Mouse (Mus musculus) heart, adult 2 months (tissue): ENCODE data around the gene Nsun5. TPM values are rescaled to one million over a fixed set of nuclear protein-coding genes. Genes with fewer than 3 reads are reported as not detected.

ENCODE experiments used
- DNase-seq, 2 experiments: peaks; one replicate each; pipeline ENCODE4 v3.0.0; 2021
- H3K27ac ChIP-seq: fragments of 200-600 bp; 2 replicates; pipeline ENCODE4 v1.8.1; 2022
- H3K27me3 ChIP-seq: fragments of 200-500 bp; 2 replicates; pipeline ENCODE4 v1.6.1; 2012; ENCODE audit warnings: mild to moderate bottlenecking, low read length, inconsistent platforms, mixed read lengths; ENCODE audit not compliant: control insufficient read depth, insufficient read depth
- H3K36me3 ChIP-seq: fragments of 200-500 bp; 2 replicates; pipeline ENCODE4 v1.6.1; 2012; ENCODE audit warnings: low read length, inconsistent platforms; ENCODE audit not compliant: control insufficient read depth, insufficient read depth
- H3K4me1 ChIP-seq: fragments of 200-500 bp; 2 replicates; pipeline ENCODE4 v1.6.1; 2011; ENCODE audit warnings: low read length; ENCODE audit not compliant: control insufficient read depth, insufficient read depth
- H3K4me3 ChIP-seq: fragments of 200-600 bp; 2 replicates; pipeline ENCODE4 v1.8.1; 2022
- H3K79me2 ChIP-seq: fragments of 200-500 bp; replicated peaks from 2 replicates; pipeline ENCODE4 v1.6.1; 2012; ENCODE audit warnings: mild to moderate bottlenecking, inconsistent platforms, low read length, moderate library complexity, mixed read lengths; ENCODE audit not compliant: control insufficient read depth, insufficient read depth
- H3K9ac ChIP-seq: fragments of 200-500 bp; 2 replicates; pipeline ENCODE4 v1.6.1; 2012; ENCODE audit warnings: low read depth, mild to moderate bottlenecking, control low read depth, inconsistent platforms, low read length, mixed read lengths
- CTCF ChIP-seq: fragments of 200-600 bp; IDR thresholded peaks from 2 replicates; pipeline ENCODE4 v1.8.1; 2022; ENCODE audit warnings: antibody characterized with exemption, mild to moderate bottlenecking, moderate library complexity
- EP300 ChIP-seq: fragments of 200-500 bp; IDR thresholded peaks from 2 replicates; pipeline ENCODE4 v1.6.1; 2011; ENCODE audit warnings: low read depth, low read length, control low read depth; ENCODE audit not compliant: insufficient read depth
- POLR2A ChIP-seq: fragments of 200-500 bp; IDR thresholded peaks from 2 replicates; pipeline ENCODE4 v1.6.1; 2011; ENCODE audit warnings: mild to moderate bottlenecking, low read depth, low read length, control low read depth; ENCODE audit not compliant: insufficient read depth
- WGBS: fragments of 180-500 bp; shearing (Covaris S2); methylation state at CpG from one replicate; pipeline ENCODE4 v1.1.7; 2018; 5-methylcytosine and 5-hydroxymethylcytosine counted together
- intact Hi-C: fragments of 180-260 bp; cut with DNase I; formaldehyde crosslinking; loops from one replicate; pipeline ENCODE4 v1.15.1; 2025
- polyA plus RNA-seq: library from polyadenylated mRNA; depleted of rRNA; stranded (reverse); fragments of >200 nt; gene quantifications from 2 replicates; pipeline ENCODE4 v1.2.3, GENCODE M21; 2012
- total RNA-seq, 2 experiments: library from RNA; stranded (reverse); gene quantifications; 2 replicates each; pipeline ENCODE4 v1.2.3; 2021

Nsun5 gene
- total and polyA plus RNA-seq, 3 experiments, result 14.1 to 21.6 (median 18.3) TPM

DNA sequence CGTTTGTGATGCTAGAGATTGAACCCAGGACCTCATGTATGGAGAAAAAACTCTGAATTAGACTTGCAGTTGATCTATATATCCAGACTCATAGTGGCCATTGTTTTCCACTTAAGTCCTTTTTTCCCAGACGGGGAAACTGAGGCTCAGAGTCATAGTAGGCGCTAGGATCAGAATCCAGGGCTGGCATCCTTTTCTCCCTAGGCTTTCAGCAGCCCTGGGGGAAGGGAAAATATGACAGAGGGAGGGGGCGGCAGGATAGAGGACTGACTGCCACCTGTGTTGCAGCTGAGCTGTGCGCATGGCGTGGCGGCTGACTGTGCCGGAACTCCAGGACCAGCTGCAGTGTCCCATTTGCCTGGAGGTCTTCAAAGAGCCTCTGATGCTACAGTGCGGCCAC, 16.8 kb upstream of the Nsun5 start, which contains the start of gene Trim50:
Gene Trim50 (plus strand): TSS at position 301 of the 400 bp plus-strand sequence.
- H3K4me3 ChIP-seq, result no peak within 1 kb of the TSS
- H3K9ac ChIP-seq, result no peak within 1 kb of the TSS
- WGBS, result 58% methylated on average over 9 of the region's 9 CpGs
- H3K36me3 ChIP-seq, result no peaks in the 10 kb centered on the region
- no peaks in the 10 kb centered on the region for H3K79me2 ChIP-seq
- DNase-seq, result no peak
- H3K27ac ChIP-seq, result no peak within 1 kb of the TSS
- TF ChIP-seq POLR2A, result no peak
- no peak for TF ChIP-seq CTCF
- TF ChIP-seq EP300, result no peak
- H3K4me1 ChIP-seq, result no peaks in the 10 kb centered on the region
- intact Hi-C loops, result no loop called here
- no peaks in the 10 kb centered on the region; the same call in 1 of the 2 replicates for H3K27me3 ChIP-seq

DNA sequence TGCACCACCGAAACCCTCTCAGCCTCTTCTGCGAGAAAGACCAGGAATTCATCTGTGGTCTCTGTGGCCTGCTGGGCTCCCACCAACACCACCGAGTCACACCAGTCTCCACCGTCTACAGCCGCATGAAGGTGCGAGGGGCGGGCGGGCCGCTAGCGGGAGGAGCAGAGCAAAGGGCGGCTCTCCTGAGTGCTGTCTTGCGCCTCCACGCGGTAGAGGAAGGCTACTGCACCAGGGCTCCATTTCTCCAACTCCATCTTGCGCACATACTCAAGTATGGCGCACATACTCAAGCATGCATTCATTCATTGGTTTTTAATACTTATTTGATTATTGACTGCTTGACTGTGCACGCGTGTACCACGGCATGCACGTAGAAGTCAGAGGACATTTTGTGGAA, 16.2 kb upstream of the Nsun5 start:
- no peak for DNase-seq
- H3K27me3 ChIP-seq, result no peaks in the 10 kb centered on the region; the same call in 1 of the 2 replicates
- no peak overlapping the region for H3K9ac ChIP-seq
- no peaks in the 10 kb centered on the region for H3K79me2 ChIP-seq
- intact Hi-C loops, result no loop called here
- no peak overlapping the region for H3K4me3 ChIP-seq
- 19% methylated on average over 20 of the region's 20 CpGs for WGBS
- H3K4me1 ChIP-seq, result no peaks in the 10 kb centered on the region
- no peak overlapping the region for H3K27ac ChIP-seq
- no peaks in the 10 kb centered on the region for H3K36me3 ChIP-seq
- TF ChIP-seq EP300 (no peak), CTCF (peak; percentile 31), POLR2A (no peak)

DNA sequence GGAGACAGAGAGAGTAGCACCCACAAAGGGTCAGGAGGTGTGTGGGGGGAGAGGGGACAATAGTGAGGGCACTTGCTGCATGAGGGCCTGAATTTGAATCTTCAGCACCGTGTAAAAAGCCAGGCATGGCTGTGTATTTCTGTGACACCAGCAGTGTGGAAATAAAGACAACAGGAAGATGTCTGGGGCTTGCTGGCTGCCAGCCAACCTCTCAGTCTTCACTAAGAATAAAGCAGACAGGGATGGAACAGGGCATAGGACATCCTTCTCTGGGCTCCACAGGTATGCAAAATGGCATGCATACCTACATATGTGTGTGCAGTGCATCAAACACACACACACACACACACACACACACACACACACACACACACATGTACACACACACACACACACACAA, 13.7 kb upstream of the Nsun5 start:
- WGBS, result 19% methylated on average over 1 of the region's 1 CpGs
- Histone ChIP-seq H3K9ac (no peak overlapping the region), H3K4me3 (no peak overlapping the region), H3K36me3 (no peaks in the 10 kb centered on the region), H3K4me1 (peaks cover 1% of the 10 kb centered on the region; the same call in 1 of the 2 replicates), H3K27me3 (no peaks in the 10 kb centered on the region; the same call in 1 of the 2 replicates), H3K79me2 (no peaks in the 10 kb centered on the region), H3K27ac (no peak overlapping the region)
- intact Hi-C loops, result no loop called here
- DNase-seq, result no peak
- TF ChIP-seq POLR2A (no peak), CTCF (no peak), EP300 (no peak)

DNA sequence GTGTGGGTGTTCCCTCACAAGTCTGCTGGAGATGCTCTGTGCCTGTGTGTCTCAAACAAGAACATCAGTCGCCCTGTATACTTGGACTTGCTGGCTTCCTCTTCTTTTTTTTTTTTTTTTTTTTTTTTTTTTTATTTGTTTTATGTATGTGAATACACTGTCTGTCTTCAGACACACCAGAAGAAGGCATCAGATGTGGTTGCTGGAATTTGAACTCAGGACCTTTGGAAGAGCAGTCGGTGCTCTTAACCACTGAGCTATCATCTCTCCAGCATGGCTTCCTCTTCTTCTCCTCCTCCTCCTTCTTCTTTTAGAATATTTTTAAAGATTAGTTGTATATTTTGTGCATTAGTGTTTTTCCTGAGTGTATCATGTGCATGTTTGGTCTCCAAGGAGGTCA, 12.2 kb upstream of the Nsun5 start:
- H3K4me3 ChIP-seq, result no peak overlapping the region
- H3K9ac ChIP-seq, result no peak overlapping the region
- no peak overlapping the region for H3K27ac ChIP-seq
- H3K4me1 ChIP-seq, result peaks cover 1% of the 10 kb centered on the region; the same call in 1 of the 2 replicates
- DNase-seq, result peak in 1 of 2 experiments; percentile 56
- H3K27me3 ChIP-seq, result no peaks in the 10 kb centered on the region; the same call in 1 of the 2 replicates
- intact Hi-C loops, result no loop called here
- TF ChIP-seq EP300 (no peak), CTCF (no peak), POLR2A (no peak)
- 88% methylated on average over 2 of the region's 2 CpGs for WGBS
- H3K36me3 ChIP-seq, result no peaks in the 10 kb centered on the region
- H3K79me2 ChIP-seq, result no peaks in the 10 kb centered on the region

DNA sequence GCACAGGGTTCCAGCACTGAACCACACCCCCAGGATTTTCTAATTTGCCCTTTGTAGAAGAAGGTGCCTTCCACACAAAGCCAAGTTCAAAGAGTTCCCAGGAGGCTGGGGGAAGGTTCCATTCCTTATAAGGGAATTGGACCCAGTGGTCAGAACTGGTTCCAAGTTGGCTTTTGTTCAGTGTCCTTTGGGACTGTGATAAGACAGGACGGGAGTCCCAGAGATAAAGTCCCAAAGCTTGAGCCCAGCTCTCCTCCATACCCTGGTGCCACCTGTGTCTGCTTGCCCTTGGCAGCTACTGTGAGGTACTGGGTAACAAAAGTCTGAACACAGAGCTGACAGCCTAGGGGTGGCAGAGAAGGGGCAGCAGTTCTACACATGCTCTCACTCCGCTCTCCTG, 10.0 kb upstream of the Nsun5 start:
- Histone ChIP-seq H3K27ac (peak overlapping the region; percentile 51; the same call in 1 of the 2 replicates), H3K4me1 (peaks cover 1% of the 10 kb centered on the region; the same call in 1 of the 2 replicates), H3K79me2 (no peaks in the 10 kb centered on the region), H3K27me3 (no peaks in the 10 kb centered on the region), H3K36me3 (no peaks in the 10 kb centered on the region), H3K9ac (no peak overlapping the region), H3K4me3 (no peak overlapping the region)
- intact Hi-C loops, result no loop called here
- TF ChIP-seq CTCF, result no peak
- TF ChIP-seq POLR2A, result no peak; the same call in 1 of the 2 replicates
- peak; percentile 75 for TF ChIP-seq EP300
- WGBS, result 36% methylated on average over 2 of the region's 2 CpGs
- DNase-seq, result peak in 1 of 2 experiments; percentile 74

DNA sequence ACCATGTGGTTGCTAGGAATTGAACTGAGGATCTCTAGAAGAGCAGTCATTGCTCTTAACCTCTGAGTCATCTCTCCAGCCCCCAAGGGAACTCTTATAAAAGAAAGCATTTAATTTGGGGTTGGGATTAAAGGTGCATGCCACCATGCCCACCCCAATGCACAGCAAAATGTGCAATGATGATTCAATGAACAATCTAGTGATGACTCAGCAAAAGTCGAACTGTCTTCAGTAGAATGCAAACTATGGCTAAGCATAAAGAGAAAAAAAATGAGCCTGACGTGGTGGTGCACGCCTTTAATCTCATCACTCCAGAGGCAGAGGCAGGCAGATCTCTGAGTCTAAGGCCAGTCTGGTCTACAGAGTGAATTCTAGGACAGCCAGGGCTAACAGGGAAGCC, 7.2 kb upstream of the Nsun5 start:
- H3K27ac ChIP-seq, result no peak overlapping the region
- no peaks in the 10 kb centered on the region for H3K36me3 ChIP-seq
- WGBS, result 79% methylated on average over 3 of the region's 3 CpGs
- no peaks in the 10 kb centered on the region for H3K27me3 ChIP-seq
- TF ChIP-seq CTCF (no peak), EP300 (no peak), POLR2A (no peak)
- no peaks in the 10 kb centered on the region for H3K79me2 ChIP-seq
- no peak overlapping the region for H3K4me3 ChIP-seq
- peaks cover 1% of the 10 kb centered on the region; the same call in 1 of the 2 replicates for H3K4me1 ChIP-seq
- DNase-seq, result no peak
- H3K9ac ChIP-seq, result no peak overlapping the region
- intact Hi-C loops, result no loop called here

DNA sequence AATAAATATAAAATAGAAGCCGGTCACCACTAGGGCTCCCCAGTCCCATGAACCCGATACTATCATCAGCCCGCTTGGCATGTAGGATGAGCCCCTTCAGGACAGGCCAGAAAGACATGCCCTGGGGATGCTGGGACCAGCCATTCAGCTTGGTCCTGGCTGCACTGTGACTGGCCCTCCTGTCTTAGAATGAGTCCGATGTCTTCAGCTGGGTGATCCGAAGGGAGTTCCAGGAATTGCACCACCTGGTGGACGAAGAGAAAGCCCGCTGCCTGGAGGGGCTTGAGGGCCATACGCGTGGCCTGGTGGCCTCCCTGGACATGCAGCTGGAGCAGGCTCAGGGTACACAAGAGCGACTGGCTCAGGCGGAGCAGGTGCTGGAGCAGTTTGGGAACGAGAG, 6.2 kb upstream of the Nsun5 start:
- intact Hi-C loops, result no loop called here
- Histone ChIP-seq H3K4me1 (peaks cover 1% of the 10 kb centered on the region; the same call in 1 of the 2 replicates), H3K79me2 (no peaks in the 10 kb centered on the region), H3K27ac (no peak overlapping the region), H3K9ac (no peak overlapping the region), H3K4me3 (no peak overlapping the region), H3K27me3 (no peaks in the 10 kb centered on the region), H3K36me3 (no peaks in the 10 kb centered on the region)
- TF ChIP-seq EP300 (no peak), CTCF (peak; percentile 64)
- 30% methylated on average over 12 of the region's 12 CpGs for WGBS
- DNase-seq, result no peak
